Mouse (Mus musculus) cerebellum, postnatal 36 days (tissue): ENCODE measurements around the gene Gm1043.
A peak's percentile ranks its signal among the peaks of the same experiment; 100 is the strongest.

Experiments used
- DNase-seq, 2 experiments: peaks; one replicate each; pipeline ENCODE4 v3.0.0; 2021 to 2022; ENCODE audit warnings: mixed read lengths in 2 of 2

Gene Gm1043

GRCm38 (mm10) chr5:37117126-37117525 lies 32.0 kb downstream of the Gm1043 start:
- no peak for DNase-seq

- DNase-seq = peak in 1 of 2 experiments; percentile 9
Measured at GRCm38 (mm10) chr5:37118242-37118641, 33.1 kb downstream of the Gm1043 start.

GRCm38 (mm10) chr5:37121186-37121680 lies 36.1 kb downstream of the Gm1043 start:
- DNase-seq = no peak

GRCm38 (mm10) chr5:37131841-37132240 lies 46.7 kb downstream of the Gm1043 start:
- no peak for DNase-seq

DNA sequence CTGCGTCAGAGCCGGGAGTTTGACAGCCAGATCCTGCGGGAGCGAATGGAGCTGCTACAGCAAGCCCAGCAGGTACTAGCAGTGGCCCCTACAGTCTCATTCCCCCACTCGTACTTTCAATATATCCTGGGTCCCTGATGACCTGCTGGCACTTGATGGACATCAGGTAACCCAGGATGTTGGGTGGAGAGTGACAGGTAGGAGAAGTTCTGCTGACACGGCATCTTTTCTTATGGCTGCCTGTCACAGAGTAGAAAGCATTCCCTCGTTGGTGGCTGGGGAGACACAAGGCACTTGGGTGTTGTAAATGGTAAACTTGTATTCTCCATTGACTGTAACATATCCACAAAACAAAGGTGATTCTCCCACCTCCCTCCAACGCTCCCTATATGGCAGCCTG lies 56.6 kb downstream of the Gm1043 start:
- DNase-seq = no peak

- DNase-seq = peak; percentile 65 to 68
Measured at GRCm38 (mm10) chr5:37147536-37147935, 62.4 kb downstream of the Gm1043 start.

GRCm38 (mm10) chr5:37150650-37151049 lies 65.5 kb downstream of the Gm1043 start:
- no peak for DNase-seq

DNA sequence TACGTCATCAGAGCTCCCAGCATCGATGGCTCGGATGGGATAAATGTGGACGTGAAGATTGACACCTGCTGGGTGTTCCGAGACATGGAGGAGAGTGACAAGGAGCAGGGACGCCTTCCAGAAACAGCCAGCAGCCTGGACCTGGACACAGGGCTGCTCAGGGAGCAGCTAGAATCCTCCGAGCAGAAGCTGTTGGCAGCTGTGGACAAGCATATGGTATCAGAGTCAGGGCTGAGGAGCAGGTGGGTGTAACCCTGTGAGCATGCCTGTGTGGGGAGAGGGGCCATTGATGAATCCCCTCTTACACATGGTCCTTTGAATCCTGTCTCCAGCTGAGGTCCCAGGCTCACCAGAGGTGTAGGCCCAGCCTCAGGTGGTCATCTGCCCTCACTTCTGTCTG lies 69.3 kb downstream of the Gm1043 start:
- DNase-seq = no peak

- no peak for DNase-seq
Measured at GRCm38 (mm10) chr5:37158408-37158807, 73.2 kb downstream of the Gm1043 start.

DNA sequence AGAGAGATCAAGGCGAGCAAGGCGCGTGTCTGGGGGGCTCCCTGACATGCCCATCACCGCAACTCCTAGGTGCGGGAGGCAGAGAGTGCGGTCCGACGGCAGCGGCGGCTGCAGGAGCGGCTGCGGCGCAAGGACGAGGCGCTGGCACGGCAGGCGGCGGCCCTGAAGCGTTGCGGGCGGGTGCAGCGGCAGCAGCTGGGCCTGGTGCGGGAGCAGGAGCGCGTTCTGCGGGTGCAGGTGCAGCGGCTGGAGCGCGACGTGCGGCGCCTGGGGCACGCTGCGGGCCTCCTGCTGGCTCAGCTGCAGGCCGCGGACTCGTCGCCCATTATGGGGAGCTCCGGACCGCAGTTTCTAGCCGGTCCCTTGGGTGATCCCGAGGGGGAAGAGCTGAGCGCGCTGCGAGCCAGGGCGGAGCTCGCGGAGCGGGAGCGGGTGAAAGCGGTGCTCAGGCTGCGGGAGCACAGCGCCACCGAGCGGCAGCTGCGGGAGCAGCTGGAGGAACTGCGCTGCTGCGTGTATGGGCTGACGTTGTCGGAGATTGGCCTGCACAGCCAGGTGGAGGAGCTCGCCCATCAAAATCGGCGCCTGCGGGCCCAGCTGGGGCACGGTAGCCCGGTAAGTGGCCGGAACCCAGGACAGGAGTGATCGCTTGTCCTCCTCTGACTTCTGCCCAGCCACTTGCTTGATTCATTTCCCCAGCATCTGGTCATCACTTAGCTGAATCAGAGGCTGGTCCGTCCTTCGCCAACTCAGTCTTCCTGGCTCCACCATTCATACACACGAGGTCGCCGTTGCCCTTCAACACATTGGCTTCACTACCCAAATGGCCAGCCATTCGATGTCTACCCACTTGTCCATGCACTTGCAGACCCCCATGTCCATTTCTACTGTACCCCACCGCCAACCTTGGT lies 78.0 kb downstream of the Gm1043 start:
- peak; percentile 79 to 80 for DNase-seq

GRCm38 (mm10) chr5:37176466-37176865 lies 91.3 kb downstream of the Gm1043 start:
- no peak for DNase-seq

DNA sequence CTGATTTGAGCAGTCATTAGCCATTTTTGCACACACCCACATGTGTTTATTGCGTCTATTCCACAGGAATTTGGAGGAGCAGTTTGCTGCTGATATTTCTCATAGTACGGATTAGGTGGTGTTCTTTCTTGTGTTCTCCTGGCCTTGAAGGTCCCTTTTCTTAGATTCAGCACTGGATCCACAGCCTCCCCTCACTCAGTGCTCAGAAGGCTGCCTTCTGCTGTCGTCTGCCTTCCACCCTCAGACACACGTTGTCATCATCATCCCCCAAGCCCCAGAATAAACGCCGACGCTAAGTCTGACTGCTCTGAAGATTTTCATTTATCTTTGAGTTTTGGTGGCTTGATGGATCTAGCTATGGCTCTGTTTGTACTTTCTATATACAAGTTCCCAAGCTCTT lies 91.9 kb downstream of the Gm1043 start:
- no peak for DNase-seq

GRCm38 (mm10) chr5:37178811-37179210 lies 93.6 kb downstream of the Gm1043 start:
- DNase-seq = no peak

DNA sequence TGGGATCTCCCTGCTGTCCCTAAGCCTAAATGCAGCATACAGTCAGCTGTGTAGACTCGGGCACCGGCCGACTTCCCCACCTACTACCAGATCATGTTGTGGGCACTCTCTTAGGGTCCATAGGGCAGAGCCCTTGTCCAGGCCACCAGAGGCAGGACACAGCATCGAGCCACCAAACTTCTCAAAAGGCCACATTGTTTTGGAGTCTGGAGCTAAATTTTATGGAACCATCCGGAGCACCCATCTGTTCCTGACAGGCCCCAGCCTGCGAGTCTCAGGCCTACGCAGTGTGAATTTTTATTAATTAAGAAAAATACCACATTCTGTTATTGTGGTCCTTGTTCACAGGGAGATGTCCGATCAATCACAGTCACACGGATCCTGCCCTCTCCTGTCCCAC lies 94.7 kb downstream of the Gm1043 start:
- no peak for DNase-seq

DNA sequence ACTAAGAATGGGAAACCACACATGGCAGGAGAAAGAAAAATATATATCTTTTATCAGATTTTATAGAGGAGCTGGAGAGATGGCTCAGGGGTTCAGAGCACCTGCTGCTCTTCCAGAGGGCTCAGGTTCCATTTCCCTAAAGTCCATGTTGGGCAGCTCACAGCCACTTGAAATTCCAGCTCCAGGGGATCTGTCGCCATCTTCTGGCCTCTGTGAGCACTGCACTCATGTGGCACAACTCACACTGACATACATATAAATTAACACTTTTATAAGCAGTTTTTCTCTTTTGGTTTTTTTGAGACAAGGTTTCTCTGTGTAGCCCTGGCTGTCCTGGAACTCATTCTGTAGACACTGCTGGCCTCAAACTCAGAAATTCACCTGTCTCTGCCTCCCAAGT lies 95.5 kb downstream of the Gm1043 start:
- no peak for DNase-seq

- no peak for DNase-seq
Measured at GRCm38 (mm10) chr5:37184605-37185004, 99.4 kb downstream of the Gm1043 start.

DNA sequence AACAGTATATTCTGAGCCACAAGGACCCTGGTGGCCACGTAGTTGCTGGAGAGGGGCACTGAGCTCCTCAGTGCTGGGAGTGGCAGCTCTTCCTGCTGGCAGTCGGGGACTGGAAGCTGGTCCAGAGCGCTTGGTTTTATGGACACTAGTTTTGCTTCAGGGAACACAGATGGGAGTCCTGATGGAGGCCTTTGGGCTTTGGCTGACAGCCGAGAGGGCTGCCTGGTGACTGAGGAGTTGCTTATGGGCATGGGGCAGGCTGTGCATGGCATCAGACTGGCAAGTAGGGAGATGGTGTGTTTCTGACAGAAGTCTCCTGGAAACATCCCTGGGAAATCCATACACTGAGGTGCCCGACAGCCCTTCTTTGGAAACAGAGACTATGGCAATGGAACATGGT lies 105.2 kb downstream of the Gm1043 start:
- peak; percentile 45 to 56 for DNase-seq

- DNase-seq = no peak
Measured at GRCm38 (mm10) chr5:37196196-37196595, 111.0 kb downstream of the Gm1043 start.

DNA sequence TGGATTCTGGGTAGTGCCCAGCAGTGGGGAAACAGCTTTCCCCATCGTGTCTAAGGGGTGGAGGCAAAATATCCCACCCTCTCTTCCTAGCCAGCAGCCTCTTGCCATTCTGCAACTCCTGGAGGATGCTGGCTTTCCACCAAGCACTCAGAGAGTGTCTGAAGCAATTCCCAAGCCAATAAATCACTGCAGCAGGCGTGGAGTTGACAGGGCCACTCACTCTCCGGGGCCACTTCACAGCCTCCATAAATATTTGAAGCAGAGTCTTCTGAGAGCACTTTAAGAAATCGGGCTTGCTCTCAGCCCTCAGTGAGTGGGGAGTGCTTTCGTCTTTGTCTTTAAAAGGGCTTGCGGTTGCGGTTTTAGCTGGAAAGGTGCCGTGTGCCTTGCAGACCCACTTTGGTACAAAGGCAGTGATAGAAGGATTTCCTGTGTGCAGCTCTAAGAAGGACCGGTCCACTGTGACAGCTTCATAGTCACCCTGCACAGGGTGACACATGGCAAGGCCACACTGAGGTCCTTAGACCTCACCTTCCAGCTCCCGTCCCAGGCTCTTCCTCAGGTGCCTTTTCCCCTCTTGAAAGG lies 111.6 kb downstream of the Gm1043 start:
- no peak for DNase-seq

- no peak for DNase-seq
Measured at GRCm38 (mm10) chr5:37197423-37197822, 112.3 kb downstream of the Gm1043 start.

DNA sequence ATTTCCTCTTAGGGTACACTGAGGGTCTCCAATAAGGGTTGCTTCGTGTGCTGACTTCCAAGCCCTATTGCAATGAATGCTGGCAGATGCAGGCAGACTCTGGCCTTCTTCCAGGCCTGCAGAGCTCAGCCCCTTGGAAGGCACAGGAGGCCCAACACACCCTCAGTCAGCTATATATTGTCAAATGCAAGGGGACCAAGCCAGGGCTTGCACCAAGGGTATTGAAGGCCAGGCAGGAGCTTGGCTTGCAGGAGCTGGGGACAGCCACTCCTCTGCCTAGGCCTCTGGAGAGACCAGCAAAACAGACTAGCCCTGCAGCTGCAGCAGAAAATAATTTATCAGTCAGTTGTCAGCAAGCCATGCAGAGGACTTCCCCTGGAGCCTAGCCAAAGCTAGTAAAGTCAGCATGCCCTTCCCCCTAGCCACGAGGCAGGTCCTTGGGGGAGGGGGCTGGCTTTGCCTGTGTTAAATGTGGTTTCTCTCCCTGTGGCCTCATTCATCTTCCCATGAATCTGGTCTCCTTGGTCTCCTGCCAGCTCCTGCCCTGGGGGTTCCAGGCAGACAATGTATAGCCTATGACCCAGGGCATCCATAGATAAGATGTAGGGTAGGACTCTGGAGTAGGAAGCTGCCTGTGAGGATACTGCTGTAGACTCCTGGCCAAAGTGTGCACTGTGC lies 113.0 kb downstream of the Gm1043 start:
- DNase-seq = no peak

GRCm38 (mm10) chr5:37202285-37202684 lies 117.1 kb downstream of the Gm1043 start:
- DNase-seq = no peak

- no peak for DNase-seq
Measured at GRCm38 (mm10) chr5:37204886-37205285, 119.7 kb downstream of the Gm1043 start.

GRCm38 (mm10) chr5:37205420-37205819 lies 120.2 kb downstream of the Gm1043 start:
- DNase-seq = no peak
